Mouse (Mus musculus) lung, postnatal 0 days (tissue): ENCODE measurements around the gene Sipa1l1.

Source experiments
- CTCF ChIP-seq: IDR thresholded peaks from 2 replicates; pipeline ENCODE4 v1.5.1; 2016; ENCODE audit warnings: antibody characterized with exemption, mild to moderate bottlenecking
- EP300 ChIP-seq: IDR thresholded peaks from 2 replicates; pipeline ENCODE4 v1.6.1; 2016; ENCODE audit warnings: antibody characterized with exemption, mild to moderate bottlenecking, control low read depth

DNA sequence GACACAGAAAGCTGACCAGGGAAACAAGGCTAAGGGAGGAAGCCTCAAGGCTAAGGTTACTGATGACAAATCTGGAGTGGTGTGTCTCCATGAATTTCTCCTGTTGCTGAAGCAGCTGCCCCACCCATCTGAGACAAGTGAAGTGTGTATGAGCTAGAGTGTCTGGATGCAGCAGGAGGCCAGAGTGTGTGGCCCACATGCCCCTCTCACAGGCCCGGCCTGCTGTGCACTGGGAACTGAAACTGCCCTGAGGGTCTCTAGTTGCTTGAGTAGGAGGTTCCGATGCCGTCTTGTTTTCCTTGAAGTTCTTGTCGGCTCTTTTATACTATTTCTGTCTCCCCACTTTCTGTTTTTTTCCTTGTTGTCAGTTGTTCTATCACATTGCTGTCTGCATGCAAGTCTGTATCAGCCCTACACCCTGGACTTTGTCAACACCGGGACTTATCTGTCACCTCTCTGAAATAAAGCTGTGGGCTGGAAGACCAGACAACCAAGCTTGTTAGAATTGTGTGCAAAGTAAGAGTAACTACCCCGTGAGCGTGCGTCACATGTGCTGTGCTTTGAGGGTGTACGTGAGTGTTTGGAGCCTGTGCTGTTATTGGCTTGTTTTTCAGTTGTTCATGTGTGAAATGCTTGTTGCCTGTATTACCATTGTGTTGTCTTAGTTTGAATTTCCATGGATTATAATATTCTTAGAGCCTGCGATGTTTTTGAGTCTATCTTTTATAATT, 186.5 kb downstream of the Sipa1l1 start:
- no peak for TF ChIP-seq EP300
- no peak for TF ChIP-seq CTCF
